Mouse (Mus musculus) liver, postnatal 0 days (tissue): ENCODE results near the gene Snrpa. TPM values are rescaled to one million over a fixed set of nuclear protein-coding genes. Genes with fewer than 3 reads are reported as not detected.

Experiments used
- ATAC-seq: fragments of 200-750 bp; cut with Nextera tagmentation; 2 replicates; pipeline ENCODE4 v1.8.0; 2017; ENCODE audit warnings: mild to moderate bottlenecking, moderate library complexity
- DNase-seq: peaks from one replicate; pipeline ENCODE4 v3.0.0-alpha.2; 2016
- H3K27ac ChIP-seq: fragments of 300-500 bp; sonication (generic); 2 replicates; pipeline ENCODE4 v1.5.1; 2014; ENCODE audit warnings: antibody characterized with exemption, moderate library complexity, mild to moderate bottlenecking, low read depth
- H3K27me3 ChIP-seq: fragments of 300-500 bp; sonication (generic); 2 replicates; pipeline ENCODE4 v1.6.1; 2014; ENCODE audit warnings: low read length, control low read depth, mixed read lengths; ENCODE audit not compliant: insufficient read depth
- H3K36me3 ChIP-seq: fragments of 300-500 bp; sonication (generic); replicated peaks from 2 replicates; pipeline ENCODE4 v1.6.1; 2014; ENCODE audit warnings: mild to moderate bottlenecking, control low read depth, low read length, moderate library complexity, mixed read lengths; ENCODE audit not compliant: insufficient read depth
- H3K4me1 ChIP-seq: fragments of 300-500 bp; sonication (generic); 2 replicates; pipeline ENCODE4 v1.6.1; 2014; ENCODE audit warnings: antibody characterized with exemption, mild to moderate bottlenecking, control low read depth; ENCODE audit not compliant: insufficient read depth
- H3K4me2 ChIP-seq: fragments of 300-500 bp; sonication (generic); 2 replicates; pipeline ENCODE4 v1.6.1; 2014; ENCODE audit warnings: low read depth, mild to moderate bottlenecking, low read length, moderate library complexity, mixed read lengths
- H3K4me3 ChIP-seq: fragments of 300-500 bp; sonication (generic); 2 replicates; pipeline ENCODE4 v1.5.1; 2014; ENCODE audit warnings: low read depth, low read length
- H3K9ac ChIP-seq: fragments of 300-500 bp; sonication (generic); replicated peaks from 2 replicates; pipeline ENCODE4 v1.6.1; 2014; ENCODE audit warnings: mild to moderate bottlenecking, moderate library complexity
- H3K9me3 ChIP-seq: fragments of 300-500 bp; sonication (generic); 2 replicates; pipeline ENCODE4 v1.6.1; 2016; ENCODE audit warnings: mild to moderate bottlenecking, control low read depth, low read length, mixed read lengths
- CTCF ChIP-seq: sonication (generic); IDR thresholded peaks from 2 replicates; pipeline ENCODE4 v1.5.1; 2016; ENCODE audit warnings: antibody characterized with exemption, low read depth
- EP300 ChIP-seq: IDR thresholded peaks from 2 replicates; pipeline ENCODE4 v1.6.1; 2016; ENCODE audit warnings: antibody characterized with exemption, low read depth, mild to moderate bottlenecking
- WGBS: fragments of 180-500 bp; shearing (Covaris S2); extraction: QIAGEN DNeasy Blood & Tissue Kit; methylation state at CpG from one replicate; pipeline ENCODE4 v1.1.7; 2014; ENCODE audit not compliant: insufficient replicate concordance; 5-methylcytosine and 5-hydroxymethylcytosine counted together
- polyA plus RNA-seq: library from polyadenylated mRNA; unstranded; fragments of >200 nt; fragmentation: Nextera tagmentation; extraction: Ambion mirVana; gene quantifications from 2 replicates; pipeline ENCODE4 v1.2.1, GENCODE M21; 2015

The Snrpa gene
- polyA plus RNA-seq, 1 experiment from 2014 or later = 44.9 TPM

DNA sequence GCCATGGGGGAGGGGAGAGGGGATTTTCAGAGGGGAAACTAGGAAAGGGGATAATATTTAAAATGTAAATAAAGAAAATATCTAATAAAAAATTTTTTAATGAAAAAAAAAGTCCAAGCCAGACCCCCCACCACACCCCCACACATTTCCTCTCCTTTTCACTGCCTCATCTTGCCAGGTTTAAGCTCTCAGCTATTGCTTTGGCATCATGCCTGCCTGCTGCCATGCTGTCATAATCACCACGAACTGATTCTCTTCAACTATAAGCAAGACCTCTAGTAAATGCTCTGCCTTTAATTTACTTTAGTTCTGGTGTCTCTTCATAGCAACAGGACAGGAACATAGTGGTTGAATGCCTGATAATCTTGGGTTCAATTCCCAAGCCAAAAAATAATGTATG is 13.6 kb downstream of the Snrpa start:
- no peak overlapping the region for H3K4me2 ChIP-seq
- no peak for DNase-seq
- no peak overlapping the region for H3K9ac ChIP-seq
- H3K4me1 ChIP-seq = peaks cover 21% of the 10 kb centered on the region
- H3K27ac ChIP-seq = no peak overlapping the region
- 57% methylated on average over 1 of the region's 1 CpGs for WGBS
- no peak overlapping the region for H3K4me3 ChIP-seq
- ATAC-seq = no peak
- H3K9me3 ChIP-seq = no peaks in the 10 kb centered on the region
- TF ChIP-seq CTCF = no peak
- no peak for TF ChIP-seq EP300
- H3K36me3 ChIP-seq = peaks cover 22% of the 10 kb centered on the region
- no peaks in the 10 kb centered on the region for H3K27me3 ChIP-seq

- Histone ChIP-seq H3K4me2 (peak within 1 kb of the TSS; percentile 0; the same call in 1 of the 2 replicates), H3K9me3 (no peaks in the 10 kb centered on the region), H3K27me3 (no peaks in the 10 kb centered on the region), H3K4me3 (no peak within 1 kb of the TSS), H3K36me3 (peaks cover 13% of the 10 kb centered on the region), H3K4me1 (peaks cover 21% of the 10 kb centered on the region), H3K9ac (no peak within 1 kb of the TSS), H3K27ac (peak within 1 kb of the TSS; percentile 87; the same call in 1 of the 2 replicates)
- no peak for ATAC-seq
- no peak for TF ChIP-seq CTCF
- no peak for TF ChIP-seq EP300
- 73% methylated on average over 14 of the region's 14 CpGs for WGBS
- no peak for DNase-seq
Measured at GRCm38 (mm10) chr7:27180837-27181695, 15.0 kb downstream of the Snrpa start, which contains the start of the genes Gm21983 and Mia. Gm21983 (minus strand) TSS chr7:27181086. Mia (minus strand) TSS chr7:27181157.

DNA sequence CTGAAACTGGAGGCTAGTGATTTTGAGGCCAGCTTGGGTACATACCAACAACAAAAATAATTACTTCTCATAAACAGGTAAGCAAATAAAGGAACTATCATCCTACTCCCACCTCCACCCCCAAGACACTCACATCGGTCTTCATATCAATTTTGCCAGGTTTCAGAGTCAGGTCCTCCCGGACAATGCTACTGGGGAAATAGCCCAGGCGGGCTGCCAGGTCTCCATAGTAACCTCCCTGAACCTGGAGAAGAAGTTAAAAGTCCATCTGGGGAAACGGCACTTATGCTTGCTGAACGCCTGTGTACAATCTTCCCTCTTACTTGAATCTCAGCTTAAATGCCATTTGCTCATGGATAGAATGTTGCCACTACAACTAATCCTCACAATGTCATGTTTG is 16.0 kb downstream of the Snrpa start:
- H3K27ac ChIP-seq = peak overlapping the region; percentile 87; the same call in 1 of the 2 replicates
- no peak for TF ChIP-seq CTCF
- TF ChIP-seq EP300 = no peak
- H3K9ac ChIP-seq = no peak overlapping the region
- peaks cover 21% of the 10 kb centered on the region for H3K4me1 ChIP-seq
- peaks cover 4% of the 10 kb centered on the region for H3K36me3 ChIP-seq
- peak overlapping the region; percentile 0; the same call in 1 of the 2 replicates for H3K4me2 ChIP-seq
- WGBS = 56% methylated on average over 5 of the region's 5 CpGs
- H3K4me3 ChIP-seq = no peak overlapping the region
- H3K9me3 ChIP-seq = no peaks in the 10 kb centered on the region
- no peak for ATAC-seq
- no peaks in the 10 kb centered on the region for H3K27me3 ChIP-seq
- DNase-seq = peak; percentile 71

DNA sequence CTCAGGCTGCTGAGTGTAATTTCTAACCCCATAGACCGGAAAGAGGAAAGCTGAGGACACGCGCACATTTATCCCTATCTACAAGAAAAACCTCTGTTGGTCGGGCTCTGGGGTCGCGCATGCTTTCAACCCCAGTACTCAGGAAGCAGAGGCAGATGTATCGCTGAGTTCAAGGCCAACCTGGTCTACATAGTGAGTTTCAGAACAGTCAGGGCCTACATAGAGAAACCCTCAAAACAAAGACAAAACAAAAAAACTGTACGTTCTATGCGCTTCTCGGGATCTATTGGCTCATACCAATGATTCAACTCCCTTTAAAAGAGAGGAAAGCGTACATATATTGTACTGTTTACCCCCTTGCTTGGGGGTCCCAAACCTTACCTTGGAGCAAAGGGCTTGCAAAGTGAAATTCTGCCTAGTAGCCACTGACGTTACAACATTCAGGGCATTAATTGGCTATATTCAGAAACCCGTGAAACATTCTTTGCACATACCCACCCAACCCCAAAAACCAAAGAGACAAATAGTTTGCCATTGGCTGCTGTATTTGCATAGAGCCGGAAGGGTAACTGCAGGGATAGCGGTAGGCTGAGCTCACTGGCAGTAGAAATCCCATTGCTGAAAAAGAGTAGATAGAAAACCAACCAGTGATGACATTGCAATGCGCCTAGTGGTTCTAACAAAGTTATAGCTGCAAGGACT is 16.7 kb downstream of the Snrpa start:
- ATAC-seq = no peak
- 43% methylated on average over 16 of the region's 16 CpGs for WGBS
- DNase-seq = no peak
- Histone ChIP-seq H3K4me2 (peak overlapping the region; percentile 73), H3K36me3 (peaks cover 6% of the 10 kb centered on the region), H3K9ac (no peak overlapping the region), H3K4me1 (peaks cover 21% of the 10 kb centered on the region), H3K9me3 (no peaks in the 10 kb centered on the region), H3K27ac (peak overlapping the region; percentile 87; the same call in 1 of the 2 replicates), H3K27me3 (no peaks in the 10 kb centered on the region), H3K4me3 (peak overlapping the region; percentile 67)
- TF ChIP-seq CTCF (no peak), EP300 (no peak)

GRCm38 (mm10) chr7:27178324-27179216 is 17.5 kb downstream of the Snrpa start, which contains the start of gene Rab4b:
Rab4b (minus strand) TSS chr7:27178896.
- Histone ChIP-seq H3K4me3 (peak within 1 kb of the TSS; percentile 67), H3K9me3 (no peaks in the 10 kb centered on the region), H3K9ac (peak within 1 kb of the TSS; percentile 63), H3K27me3 (no peaks in the 10 kb centered on the region), H3K4me2 (peak within 1 kb of the TSS; percentile 73), H3K4me1 (peaks cover 21% of the 10 kb centered on the region), H3K27ac (peak within 1 kb of the TSS; percentile 87), H3K36me3 (0 out of 2 replicates have a peak, but pooled peaks cover 7% of the 10 kb centered on the region)
- DNase-seq = peak; percentile 99
- ATAC-seq = peak; percentile 94
- TF ChIP-seq CTCF (peak; percentile 74), EP300 (peak; percentile 50; the same call in 1 of the 2 replicates)
- WGBS = under 1% methylated on average over 51 of the region's 53 CpGs
